Mouse (Mus musculus) lung, postnatal 10 days (tissue): ENCODE data around the gene Wdr1.
"Not testable (repeated sequence)": the region's sequence is repeated elsewhere in the genome, so short reads cannot be mapped to it uniquely, and the experiment has no call there.

Source experiments
- DNase-seq: peaks from one replicate; pipeline ENCODE4 v3.0.0; 2021

The Wdr1 gene

GRCm38 (mm10) chr5:38563121-38563520, at the start of gene Wdr1:
Wdr1 (minus strand) TSS chr5:38563221.
- no peak for DNase-seq

GRCm38 (mm10) chr5:38611118-38611517, 48.1 kb upstream of the Wdr1 start:
- peak; percentile 15 for DNase-seq

GRCm38 (mm10) chr5:38608219-38608618, 45.2 kb upstream of the Wdr1 start:
- not testable (repeated sequence) for DNase-seq

GRCm38 (mm10) chr5:38598647-38599304, 35.8 kb upstream of the Wdr1 start:
- DNase-seq = no peak

GRCm38 (mm10) chr5:38588924-38589323, 25.9 kb upstream of the Wdr1 start:
- no peak for DNase-seq

GRCm38 (mm10) chr5:38585450-38585849, 22.4 kb upstream of the Wdr1 start:
- no peak for DNase-seq

GRCm38 (mm10) chr5:38583026-38583425, 20.0 kb upstream of the Wdr1 start:
- no peak for DNase-seq

- peak; percentile 41 for DNase-seq
These were observed 17.7 kb upstream of the Wdr1 start for GRCm38 (mm10) chr5:38580703-38581102.

GRCm38 (mm10) chr5:38570876-38571275, 7.9 kb upstream of the Wdr1 start:
- DNase-seq = peak; percentile 40

GRCm38 (mm10) chr5:38568652-38569051, 5.6 kb upstream of the Wdr1 start:
- DNase-seq = no peak

GRCm38 (mm10) chr5:38564831-38565230, 1.8 kb upstream of the Wdr1 start:
- no peak for DNase-seq

- peak; percentile 99 for DNase-seq
These were observed 1.5 kb downstream of the Wdr1 start for GRCm38 (mm10) chr5:38561426-38562024.

GRCm38 (mm10) chr5:38560586-38561425, 2.2 kb downstream of the Wdr1 start:
- peak; percentile 57 for DNase-seq

- no peak for DNase-seq
These were observed 4.2 kb downstream of the Wdr1 start for GRCm38 (mm10) chr5:38558831-38559230.

GRCm38 (mm10) chr5:38557811-38558210, 5.2 kb downstream of the Wdr1 start:
- no peak for DNase-seq

GRCm38 (mm10) chr5:38556406-38556805, 6.6 kb downstream of the Wdr1 start:
- no peak for DNase-seq

GRCm38 (mm10) chr5:38553953-38554352, 9.1 kb downstream of the Wdr1 start:
- DNase-seq = no peak

- no peak for DNase-seq
These were observed 9.5 kb downstream of the Wdr1 start for GRCm38 (mm10) chr5:38553491-38553890.

GRCm38 (mm10) chr5:38552615-38553014, 10.4 kb downstream of the Wdr1 start:
- DNase-seq = no peak

- DNase-seq = no peak
These were observed 12.7 kb downstream of the Wdr1 start for GRCm38 (mm10) chr5:38550221-38550768.

- DNase-seq = peak; percentile 58
These were observed 13.5 kb downstream of the Wdr1 start for GRCm38 (mm10) chr5:38549461-38549909.

GRCm38 (mm10) chr5:38547375-38547774, 15.6 kb downstream of the Wdr1 start:
- peak; percentile 14 for DNase-seq
